Mouse (Mus musculus) cerebellum, adult 2 months (tissue): Measurements from ENCODE around the gene Smpd3.

Experiments
- CTCF ChIP-seq: fragments of 200-500 bp; IDR thresholded peaks from 2 replicates; pipeline ENCODE4 v1.5.1; 2011; ENCODE audit warnings: low read depth, mild to moderate bottlenecking, control low read depth, low read length, moderate library complexity, borderline replicate concordance; ENCODE audit not compliant: insufficient read depth
- POLR2A ChIP-seq: fragments of 200-500 bp; IDR thresholded peaks from 2 replicates; pipeline ENCODE4 v1.6.1; 2011; ENCODE audit warnings: low read length, control low read depth, borderline replicate concordance; ENCODE audit not compliant: insufficient read depth

GRCm38 (mm10) chr8:106300739-106301715 is 36.8 kb downstream of the Smpd3 start:
- TF ChIP-seq CTCF (no peak), POLR2A (no peak)
